Mouse (Mus musculus): Measurements from ENCODE around the gene Krtap1-5. TPM values are rescaled to one million over a fixed set of nuclear protein-coding genes. Genes with fewer than 3 reads are reported as not detected.
"Not testable (repeated sequence)": the region's sequence is repeated elsewhere in the genome, so short reads cannot be mapped to it uniquely, and the experiment has no call there.

The Krtap1-5 gene
- not detected in 2 replicates for polyA plus RNA-seq (2014; fragmentation: Nextera tagmentation; extraction: Ambion mirVana)

DNA sequence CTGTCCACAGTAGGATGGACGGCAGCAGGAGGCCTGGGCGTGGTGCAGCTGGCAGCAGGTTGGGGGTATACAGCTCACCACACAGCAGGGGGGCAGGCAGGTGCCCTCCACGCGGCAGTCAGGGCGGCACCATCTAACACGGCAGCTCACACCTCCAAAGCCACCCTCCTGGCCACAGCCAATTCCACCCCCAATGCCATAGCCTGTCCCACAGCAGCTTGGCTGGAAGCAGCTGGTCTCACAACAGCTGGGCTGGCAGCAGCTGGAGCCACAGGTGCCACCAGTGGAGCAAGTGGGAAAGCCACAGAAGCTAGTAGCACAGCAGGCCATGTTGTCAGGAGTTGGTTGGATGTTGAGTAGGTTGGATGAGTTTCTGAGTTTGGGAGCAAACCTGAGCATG is at the start of gene Krtap1-5:
TSS of gene Krtap1-5 (minus strand) at position 381 of the 400 bp plus-strand sequence.
- Histone ChIP-seq H3K4me3 (ENCODE audit: low read depth, low read length) (no peak within 1 kb of the TSS), H3K9me3 (ENCODE audit: control insufficient read depth, low read length) (no peaks in the 10 kb centered on the region), H3K27me3 (ENCODE audit: control insufficient read depth, insufficient read depth, low read length) (no peaks in the 10 kb centered on the region), H3K4me2 (ENCODE audit: low read depth, severe bottlenecking) (no peak within 1 kb of the TSS), H3K36me3 (ENCODE audit: control insufficient read depth, insufficient read depth, low read length) (no peaks in the 10 kb centered on the region), H3K9ac (ENCODE audit: low read length) (no peak within 1 kb of the TSS), H3K27ac (replicated peaks; ENCODE audit: low read depth, low read length) (no peak within 1 kb of the TSS), H3K4me1 (ENCODE audit: control insufficient read depth, insufficient read depth, low read length) (no peaks in the 10 kb centered on the region)
- DNase-seq (ENCODE audit: low spot score): no peak
- no peak for ATAC-seq (ENCODE audit: insufficient number of reproducible peaks, low FRiP score, low TSS enrichment, low read depth)
- WGBS: 77% methylated on average over 6 of the region's 6 CpGs

DNA sequence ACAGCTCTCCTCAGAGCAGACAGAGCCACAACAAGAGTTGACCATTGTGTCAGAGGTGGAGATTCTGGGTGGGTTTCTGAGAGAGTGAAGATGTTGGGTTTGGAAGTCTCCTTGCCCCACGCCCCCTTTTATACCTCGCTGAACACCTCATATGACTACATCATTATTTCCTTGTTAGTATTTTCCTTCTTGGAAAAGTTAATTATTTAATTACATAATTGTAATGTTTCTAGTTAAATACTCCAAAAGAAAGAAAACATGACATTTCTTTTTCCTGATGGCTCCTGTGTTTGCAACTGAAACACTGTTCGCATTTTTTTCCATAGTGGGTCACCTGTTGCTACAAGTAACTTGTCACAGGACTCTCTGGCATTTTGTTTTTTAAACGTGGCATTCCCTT is 47.3 kb upstream of the Krtap1-5 start, which contains the start of gene Krtap4-1:
TSS of gene Krtap4-1 (minus strand) at position 101 of the 400 bp plus-strand sequence.
- no peak for DNase-seq (ENCODE audit: low spot score)
- 78% methylated on average over 4 of the region's 4 CpGs for WGBS
- ATAC-seq (ENCODE audit: insufficient number of reproducible peaks, low FRiP score, low TSS enrichment, low read depth): no peak
- Histone ChIP-seq H3K4me1 (ENCODE audit: control insufficient read depth, insufficient read depth, low read length) (no peaks in the 10 kb centered on the region), H3K36me3 (ENCODE audit: control insufficient read depth, insufficient read depth, low read length) (no peaks in the 10 kb centered on the region), H3K27ac (replicated peaks; ENCODE audit: low read depth, low read length) (no peak within 1 kb of the TSS), H3K9ac (ENCODE audit: low read length) (no peak within 1 kb of the TSS), H3K4me3 (ENCODE audit: low read depth, low read length) (no peak within 1 kb of the TSS), H3K27me3 (ENCODE audit: control insufficient read depth, insufficient read depth, low read length) (no peaks in the 10 kb centered on the region), H3K9me3 (ENCODE audit: control insufficient read depth, low read length) (no peaks in the 10 kb centered on the region), H3K4me2 (ENCODE audit: low read depth, severe bottlenecking) (no peak within 1 kb of the TSS)

DNA sequence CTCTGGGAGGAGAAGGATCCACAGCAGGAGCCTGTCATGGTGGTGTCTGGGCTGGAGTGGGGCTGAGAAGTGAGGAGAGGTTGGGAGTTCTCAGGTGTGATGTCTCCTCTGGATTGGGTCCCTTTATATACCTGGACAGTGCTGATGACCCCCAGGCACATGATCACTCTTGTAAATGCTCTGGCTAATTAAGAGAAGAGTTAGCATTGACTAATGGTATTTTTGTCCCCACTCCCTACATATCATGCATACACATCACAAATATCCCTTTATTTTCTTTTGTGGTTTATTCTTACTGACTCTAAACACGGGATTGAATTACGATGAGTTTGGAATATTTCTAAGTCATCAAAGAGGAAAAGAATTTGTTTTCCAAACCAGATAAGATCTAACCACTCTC is 39.5 kb upstream of the Krtap1-5 start, which contains the start of gene Gm11562:
TSS of gene Gm11562 (minus strand) at position 101 of the 400 bp plus-strand sequence.
- DNase-seq (ENCODE audit: low spot score) (no peak), ATAC-seq (ENCODE audit: insufficient number of reproducible peaks, low FRiP score, low TSS enrichment, low read depth) (no peak)
- Histone ChIP-seq H3K36me3 (ENCODE audit: control insufficient read depth, insufficient read depth, low read length) (no peaks in the 10 kb centered on the region), H3K9ac (ENCODE audit: low read length) (no peak within 1 kb of the TSS), H3K27me3 (ENCODE audit: control insufficient read depth, insufficient read depth, low read length) (no peaks in the 10 kb centered on the region), H3K4me2 (ENCODE audit: low read depth, severe bottlenecking) (no peak within 1 kb of the TSS), H3K4me1 (ENCODE audit: control insufficient read depth, insufficient read depth, low read length) (no peaks in the 10 kb centered on the region), H3K9me3 (ENCODE audit: control insufficient read depth, low read length) (no peaks in the 10 kb centered on the region), H3K4me3 (ENCODE audit: low read depth, low read length) (no peak within 1 kb of the TSS), H3K27ac (replicated peaks; ENCODE audit: low read depth, low read length) (no peak within 1 kb of the TSS)
- WGBS: 85% methylated on average over 2 of the region's 2 CpGs

DNA sequence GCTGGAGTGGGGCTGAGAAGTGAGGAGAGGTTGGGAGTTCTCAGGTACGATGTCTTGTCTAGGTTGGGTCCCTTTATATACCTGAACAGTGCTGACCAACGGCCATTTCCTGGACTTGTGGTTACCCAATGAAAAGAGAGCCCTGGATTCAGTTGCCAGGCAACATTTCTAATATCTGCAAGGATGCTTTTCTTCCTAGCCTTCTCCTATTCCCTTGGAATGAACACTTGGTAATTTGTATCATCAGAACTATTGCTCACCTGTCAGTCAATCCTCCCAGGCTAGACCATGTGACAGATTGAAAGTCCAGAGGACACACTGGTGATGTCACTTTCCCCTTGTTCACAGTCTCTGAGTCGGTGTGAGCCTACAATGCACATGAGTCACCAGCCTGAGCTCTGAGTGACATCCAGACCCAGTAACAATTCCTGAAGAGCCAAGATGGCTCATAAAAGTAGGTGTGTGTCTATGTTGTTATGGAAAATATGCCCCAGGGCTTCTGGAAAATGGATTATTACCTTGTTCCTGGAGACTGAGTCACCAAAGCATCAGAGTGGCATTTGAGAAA is 34.1 kb upstream of the Krtap1-5 start, which contains the start of gene Krtap2-4:
TSS of gene Krtap2-4 (minus strand) at position 51 of the 568 bp plus-strand sequence.
- Histone ChIP-seq H3K4me1 (ENCODE audit: control insufficient read depth, insufficient read depth, low read length) (no peaks in the 10 kb centered on the region), H3K27me3 (ENCODE audit: control insufficient read depth, insufficient read depth, low read length) (no peaks in the 10 kb centered on the region), H3K4me2 (ENCODE audit: low read depth, severe bottlenecking) (no peak within 1 kb of the TSS), H3K9ac (ENCODE audit: low read length) (no peak within 1 kb of the TSS), H3K4me3 (ENCODE audit: low read depth, low read length) (no peak within 1 kb of the TSS), H3K9me3 (ENCODE audit: control insufficient read depth, low read length) (no peaks in the 10 kb centered on the region), H3K36me3 (ENCODE audit: control insufficient read depth, insufficient read depth, low read length) (no peaks in the 10 kb centered on the region), H3K27ac (replicated peaks; ENCODE audit: low read depth, low read length) (no peak within 1 kb of the TSS)
- DNase-seq (ENCODE audit: low spot score): no peak
- no peak for ATAC-seq (ENCODE audit: insufficient number of reproducible peaks, low FRiP score, low TSS enrichment, low read depth)
- WGBS: 81% methylated on average over 3 of the region's 3 CpGs

DNA sequence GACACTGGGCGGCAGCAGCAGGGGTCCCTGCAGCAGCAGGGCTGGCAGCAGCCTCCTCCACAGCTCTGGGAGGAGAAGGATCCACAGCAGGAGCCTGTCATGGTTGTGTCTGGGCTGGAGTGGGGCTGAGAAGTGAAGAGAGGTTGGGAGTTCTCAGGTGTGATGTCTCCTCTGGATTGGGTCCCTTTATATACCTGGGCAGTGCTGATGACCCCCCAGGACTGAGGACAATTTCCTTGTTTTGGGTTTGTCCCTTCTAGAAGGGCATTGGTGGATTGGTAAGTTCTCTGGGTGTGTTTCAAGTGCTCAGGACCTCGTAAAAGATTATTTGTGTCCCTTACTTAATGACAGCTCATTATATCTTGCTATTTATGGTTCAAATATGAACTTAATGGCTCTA is 29.3 kb upstream of the Krtap1-5 start, which contains the start of gene Gm11937:
TSS of gene Gm11937 (minus strand) at position 101 of the 400 bp plus-strand sequence.
- H3K4me3 ChIP-seq (ENCODE audit: low read depth, low read length); H3K27ac ChIP-seq (replicated peaks; ENCODE audit: low read depth, low read length); H3K36me3 ChIP-seq (ENCODE audit: control insufficient read depth, insufficient read depth, low read length); H3K4me1 ChIP-seq (ENCODE audit: control insufficient read depth, insufficient read depth, low read length); DNase-seq (ENCODE audit: low spot score); H3K4me2 ChIP-seq (ENCODE audit: low read depth, severe bottlenecking); H3K27me3 ChIP-seq (ENCODE audit: control insufficient read depth, insufficient read depth, low read length); H3K9me3 ChIP-seq (ENCODE audit: control insufficient read depth, low read length); H3K9ac ChIP-seq (ENCODE audit: low read length); ATAC-seq (ENCODE audit: insufficient number of reproducible peaks, low FRiP score, low TSS enrichment, low read depth): not testable (repeated sequence)
- 54% methylated on average over 1 of the region's 2 CpGs for WGBS

DNA sequence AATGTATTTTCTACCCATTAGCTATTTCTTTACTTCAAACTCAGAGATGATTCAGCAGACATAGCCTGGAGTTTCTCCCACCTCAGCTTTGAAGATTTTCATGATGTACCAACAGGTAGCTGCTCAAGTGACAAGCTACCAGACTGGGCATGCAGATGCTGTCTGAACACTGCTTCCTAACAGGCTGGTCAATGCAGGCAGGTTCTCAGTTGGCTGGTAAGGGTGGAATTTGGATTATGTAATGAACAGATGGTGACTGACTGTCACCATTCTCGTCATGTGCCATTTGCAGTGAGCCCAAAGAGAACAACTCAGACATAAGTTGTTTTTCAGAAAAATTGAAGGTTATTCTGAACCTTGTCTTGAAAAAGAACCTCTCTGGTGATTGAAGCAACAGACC is 28.3 kb upstream of the Krtap1-5 start:
- WGBS: 70% methylated on average over 1 of the region's 1 CpGs
- no peak for ATAC-seq (ENCODE audit: insufficient number of reproducible peaks, low FRiP score, low TSS enrichment, low read depth)
- no peak overlapping the region for H3K4me2 ChIP-seq (ENCODE audit: low read depth, severe bottlenecking)

DNA sequence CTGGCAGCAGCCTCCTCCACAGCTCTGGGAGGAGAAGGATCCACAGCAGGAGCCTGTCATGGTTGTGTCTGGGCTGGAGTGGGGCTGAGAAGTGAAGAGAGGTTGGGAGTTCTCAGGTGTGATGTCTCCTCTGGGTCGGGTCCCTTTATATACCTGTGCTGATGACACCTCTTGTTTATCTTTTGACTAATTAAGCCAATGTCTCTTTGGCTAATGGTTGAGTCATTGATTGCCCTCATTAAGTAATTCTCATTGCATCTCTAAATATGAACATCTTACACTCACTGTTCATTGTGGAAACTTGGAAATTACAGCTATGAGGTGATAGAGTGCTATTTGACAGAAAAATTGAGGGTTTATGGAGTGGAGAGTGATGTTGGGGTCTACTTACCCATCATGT is 22.4 kb upstream of the Krtap1-5 start, which contains the start of gene Gm11938:
TSS of gene Gm11938 (minus strand) at position 101 of the 400 bp plus-strand sequence.
- not testable (repeated sequence) for H3K9ac ChIP-seq (ENCODE audit: low read length); H3K4me2 ChIP-seq (ENCODE audit: low read depth, severe bottlenecking); ATAC-seq (ENCODE audit: insufficient number of reproducible peaks, low FRiP score, low TSS enrichment, low read depth); H3K36me3 ChIP-seq (ENCODE audit: control insufficient read depth, insufficient read depth, low read length); H3K9me3 ChIP-seq (ENCODE audit: control insufficient read depth, low read length); H3K27ac ChIP-seq (replicated peaks; ENCODE audit: low read depth, low read length); H3K4me1 ChIP-seq (ENCODE audit: control insufficient read depth, insufficient read depth, low read length); DNase-seq (ENCODE audit: low spot score); H3K27me3 ChIP-seq (ENCODE audit: control insufficient read depth, insufficient read depth, low read length); H3K4me3 ChIP-seq (ENCODE audit: low read depth, low read length)
- WGBS: 45% methylated on average over 1 of the region's 1 CpGs

More for the DNA sequence above, 28.3 kb upstream of the Krtap1-5 start:
- H3K4me1 ChIP-seq (ENCODE audit: control insufficient read depth, insufficient read depth, low read length): no peaks in the 10 kb centered on the region
- no peak overlapping the region for H3K9ac ChIP-seq (ENCODE audit: low read length)
- no peak overlapping the region for H3K27ac ChIP-seq (replicated peaks; ENCODE audit: low read depth, low read length)
- DNase-seq (ENCODE audit: low spot score): no peak
- H3K36me3 ChIP-seq (ENCODE audit: control insufficient read depth, insufficient read depth, low read length): no peaks in the 10 kb centered on the region
- H3K27me3 ChIP-seq (ENCODE audit: control insufficient read depth, insufficient read depth, low read length): no peaks in the 10 kb centered on the region
- no peak overlapping the region for H3K4me3 ChIP-seq (ENCODE audit: low read depth, low read length)
- no peaks in the 10 kb centered on the region for H3K9me3 ChIP-seq (ENCODE audit: control insufficient read depth, low read length)

DNA sequence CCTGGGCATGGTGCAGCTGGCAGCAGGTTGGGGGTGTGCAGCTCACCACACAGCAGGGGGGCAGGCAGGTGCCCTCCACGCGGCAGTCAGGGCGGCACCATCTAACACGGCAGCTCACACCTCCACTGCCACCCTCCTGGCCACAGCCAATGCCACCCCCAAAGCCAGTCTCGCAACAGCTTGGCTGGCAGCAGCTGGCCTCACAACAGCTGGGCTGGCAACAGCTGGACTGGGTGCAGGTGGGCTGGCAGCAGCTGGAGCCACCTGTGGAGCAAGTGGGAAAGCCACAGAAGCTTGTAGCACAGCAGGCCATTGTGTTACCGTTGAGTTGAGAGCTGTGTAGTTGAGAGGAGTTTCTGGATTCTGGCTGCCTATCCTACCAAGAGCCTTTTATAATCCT is 16.9 kb upstream of the Krtap1-5 start, which contains the start of gene Krtap9-3:
TSS of gene Krtap9-3 (minus strand) at position 364 of the 400 bp plus-strand sequence.
- WGBS: 80% methylated on average over 3 of the region's 6 CpGs
- not testable (repeated sequence) for ATAC-seq (ENCODE audit: insufficient number of reproducible peaks, low FRiP score, low TSS enrichment, low read depth); H3K27ac ChIP-seq (replicated peaks; ENCODE audit: low read depth, low read length); H3K4me2 ChIP-seq (ENCODE audit: low read depth, severe bottlenecking); H3K9ac ChIP-seq (ENCODE audit: low read length); H3K9me3 ChIP-seq (ENCODE audit: control insufficient read depth, low read length); H3K4me3 ChIP-seq (ENCODE audit: low read depth, low read length); H3K27me3 ChIP-seq (ENCODE audit: control insufficient read depth, insufficient read depth, low read length); DNase-seq (ENCODE audit: low spot score); H3K4me1 ChIP-seq (ENCODE audit: control insufficient read depth, insufficient read depth, low read length); H3K36me3 ChIP-seq (ENCODE audit: control insufficient read depth, insufficient read depth, low read length)

Data from limb, embryonic 11.5 days (tissue).